In the genomic region with DNA sequence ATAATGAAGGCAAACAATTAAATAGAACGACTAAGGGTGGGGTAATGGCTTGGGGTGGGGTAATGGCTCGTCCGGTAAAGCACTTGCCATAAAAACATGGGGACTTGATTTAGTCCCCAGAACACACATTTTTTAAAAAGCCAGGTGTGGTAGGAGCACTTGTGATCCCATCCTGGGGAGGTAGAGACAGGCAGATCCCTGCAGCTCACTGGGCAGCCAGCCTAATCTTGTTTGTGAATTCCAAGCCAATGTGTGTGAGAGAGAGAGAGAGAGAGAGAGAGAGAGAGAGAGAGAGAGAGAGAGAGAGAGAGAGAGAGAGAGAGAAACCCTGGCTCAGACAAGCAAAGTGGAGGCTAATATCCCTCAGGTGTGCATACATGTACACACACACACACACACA, we compare ENCODE assay signal across 28 mouse cellular contexts. TPM values are rescaled to one million over a fixed set of nuclear protein-coding genes. Genes with fewer than 3 reads are reported as not detected.
DNase-seq lines count a peak whose midpoint lies in the region; ATAC-seq and TF ChIP-seq lines count a peak whose summit lies in the region.
"Had no signal": no experiment of that assay in that cellular context is flagged by ENCODE, and none has a peak within 500 bp of the region (broad histone marks: within the 10 kb centered on the region; RNA-seq: fewer than 3 reads in every experiment).

No protein-coding gene starts in this region.

- H3K4me1 ChIP-seq in heart, embryonic 13.5 days = peaks cover 19% of the 10 kb centered on the region
- H3K4me1 ChIP-seq in hindbrain, embryonic 11.5 days (replicated peaks; ENCODE audit: control insufficient read depth, insufficient read depth, low read length) = no peaks in the 10 kb centered on the region
- H3K4me1 ChIP-seq: forebrain, embryonic 15.5 days; hindbrain, embryonic 12.5 days; kidney, embryonic 15.5 days; stomach, embryonic 15.5 days had no signal

- H3K9ac ChIP-seq in heart, embryonic 13.5 days = no peak overlapping the region
- H3K9ac ChIP-seq in hindbrain, embryonic 11.5 days (ENCODE audit: low read depth, low read length) = no peak overlapping the region
- H3K9ac ChIP-seq: forebrain, embryonic 15.5 days; hindbrain, embryonic 12.5 days; kidney, embryonic 15.5 days; stomach, embryonic 15.5 days had no signal

- no peaks in the 10 kb centered on the region for H3K27me3 ChIP-seq in heart, embryonic 13.5 days (replicated peaks)
- no peaks in the 10 kb centered on the region for H3K27me3 ChIP-seq in hindbrain, embryonic 11.5 days (ENCODE audit: control insufficient read depth, insufficient read depth, low read length)
- H3K27me3 ChIP-seq: forebrain, embryonic 15.5 days; hindbrain, embryonic 12.5 days; kidney, embryonic 15.5 days; stomach, embryonic 15.5 days had no signal

- DNase-seq in heart, adult 18-20 months = no peak
- DNase-seq in brain, embryonic 14.5 days (ENCODE audit: low read depth) = peak; percentile 4
- peak; percentile 38 for DNase-seq in cerebellum, adult 8-10 months
- DNase-seq in cerebellum, postnatal 36 days = peak; percentile 46 to 47
- DNase-seq in hindbrain, embryonic 11.5 days (ENCODE audit: low spot score) = no peak
- DNase-seq: adrenal gland, postnatal 25 days; kidney, postnatal 36 days; layer of hippocampus, postnatal 36 days; right cerebral cortex, adult 18-20 months; thymus, postnatal 25 days had no signal

- no peak for ATAC-seq in heart, embryonic 13.5 days (ENCODE audit: extremely low read depth, insufficient number of reproducible peaks, low FRiP score, low TSS enrichment)
- ATAC-seq in activated CD4-positive, CD25-positive, alpha-beta regulatory T cell, adult 4 months = no peak
- no peak for ATAC-seq in hindbrain, embryonic 11.5 days (ENCODE audit: low FRiP score)
- ATAC-seq: forebrain, embryonic 15.5 days; intestine, postnatal 0 days; lung, postnatal 0 days had no signal

- no peaks in the 10 kb centered on the region for H3K36me3 ChIP-seq in heart, embryonic 13.5 days
- no peaks in the 10 kb centered on the region for H3K36me3 ChIP-seq in hindbrain, embryonic 11.5 days (ENCODE audit: control insufficient read depth, insufficient read depth, low read length)
- H3K36me3 ChIP-seq: embryonic facial prominence, embryonic 10.5 days; forebrain, embryonic 15.5 days; hindbrain, embryonic 12.5 days; kidney, embryonic 15.5 days; stomach, embryonic 15.5 days had no signal

- no peak overlapping the region for H3K4me2 ChIP-seq in heart, embryonic 13.5 days
- H3K4me2 ChIP-seq in hindbrain, embryonic 11.5 days (replicated peaks; ENCODE audit: low read depth, low read length) = no peak overlapping the region
- H3K4me2 ChIP-seq: forebrain, embryonic 15.5 days; hindbrain, embryonic 12.5 days; kidney, embryonic 15.5 days; stomach, embryonic 15.5 days had no signal

- TF ChIP-seq CTCF in brain, embryonic 14.5 days (IDR thresholded peaks at IDR 0.05; ENCODE audit: borderline replicate concordance, extremely low read depth, insufficient read depth, insufficient read length) = no peak

- 0 out of 2 replicates have a peak overlapping the region, but pooled peaks have one; percentile 48 for H3K27ac ChIP-seq in heart, embryonic 13.5 days (replicated peaks)
- H3K27ac ChIP-seq in hindbrain, embryonic 11.5 days (ENCODE audit: low read depth, low read length) = no peak overlapping the region
- H3K27ac ChIP-seq: embryonic facial prominence, embryonic 10.5 days; forebrain, embryonic 15.5 days; hindbrain, embryonic 12.5 days; kidney, embryonic 15.5 days; macrophage; stomach, embryonic 15.5 days had no signal

- TF ChIP-seq POLR2A in brain, embryonic 14.5 days (IDR thresholded peaks at IDR 0.05; ENCODE audit: borderline replicate concordance, extremely low read depth, insufficient read depth, insufficient read length, poor library complexity, severe bottlenecking) = no peak

- no peak overlapping the region for H3K4me3 ChIP-seq in heart, embryonic 13.5 days
- H3K4me3 ChIP-seq in hindbrain, embryonic 11.5 days (ENCODE audit: low read depth, low read length) = no peak overlapping the region
- H3K4me3 ChIP-seq: embryonic facial prominence, embryonic 10.5 days; forebrain, embryonic 15.5 days; hindbrain, embryonic 12.5 days; kidney, embryonic 15.5 days; stomach, embryonic 15.5 days had no signal

- H3K9me3 ChIP-seq in heart, embryonic 13.5 days = no peaks in the 10 kb centered on the region
- no peaks in the 10 kb centered on the region for H3K9me3 ChIP-seq in hindbrain, embryonic 11.5 days (ENCODE audit: control insufficient read depth, low read length)
- H3K9me3 ChIP-seq: embryonic facial prominence, embryonic 10.5 days; forebrain, embryonic 15.5 days; hindbrain, embryonic 12.5 days; kidney, embryonic 15.5 days; stomach, embryonic 15.5 days had no signal

- 68% methylated on average over 3 of the region's 3 CpGs for WGBS in heart, embryonic 13.5 days
- WGBS in hindbrain, embryonic 11.5 days = 77% methylated on average over 3 of the region's 3 CpGs

RNA-seq across cellular contexts. Expression of gene Pla2g4e, which starts 9.8 kb away (rescaled TPM):
- 1.1 and 1.2 TPM in 2 replicates for polyA plus RNA-seq in heart, embryonic 13.5 days (2015; fragmentation: Nextera tagmentation; extraction: Ambion mirVana)
- 1 to 10 TPM; 2.9 to 3.4 TPM for total RNA-seq in heart, adult 18-20 months (2021)
- polyA plus RNA-seq in brain, embryonic 14.5 days (2012; rRNA removed) = 4.1 and 4.5 TPM in 2 replicates
- polyA plus RNA-seq in activated CD4-positive, CD25-positive, alpha-beta regulatory T cell, adult 4 months (2017; shearing (Covaris generic)) = under 1 TPM in 1 of 2 experiments, not detected in 1; 0.07 TPM
- 0.11 and 0.31 TPM in 2 replicates for polyA plus RNA-seq in hindbrain, embryonic 11.5 days (2014; fragmentation: Nextera tagmentation; extraction: Ambion mirVana)
- total RNA-seq: liver, adult 2 months had no signal
- polyA plus RNA-seq: C2C12; embryonic facial prominence, embryonic 10.5 days; limb, embryonic 11.5 days; liver, adult 2 months; liver, embryonic 16.5 days; lung, postnatal 0 days; macrophage had no signal

RNA-seq across cellular contexts. Expression of gene Pla2g4d, which starts 53.6 kb away (rescaled TPM):
- not detected in 2 replicates for polyA plus RNA-seq in heart, embryonic 13.5 days (2015; fragmentation: Nextera tagmentation; extraction: Ambion mirVana)
- not detected for total RNA-seq in heart, adult 18-20 months (2021)
- polyA plus RNA-seq in brain, embryonic 14.5 days (2012; rRNA removed) = 0.03 TPM in 2 replicates
- polyA plus RNA-seq in activated CD4-positive, CD25-positive, alpha-beta regulatory T cell, adult 4 months (2017; shearing (Covaris generic)) = not detected
- 0.09 TPM in 1 of 2 replicates, not detected in the other for polyA plus RNA-seq in hindbrain, embryonic 11.5 days (2014; fragmentation: Nextera tagmentation; extraction: Ambion mirVana)
- total RNA-seq: gastrocnemius, postnatal 25 days; heart, adult 8-10 months; layer of hippocampus, adult 8-10 months; layer of hippocampus, postnatal 36 days; liver, adult 2 months had no signal
- polyA plus RNA-seq: C2C12; forebrain, embryonic 15.5 days; hindbrain, embryonic 12.5 days; liver, adult 2 months; liver, embryonic 16.5 days; lung, postnatal 0 days; macrophage; neural tube, embryonic 14.5 days; stomach, embryonic 15.5 days had no signal

Comparison
In these comparisons a context has a peak if more than half of its experiments do, and no peak if none do; other contexts are left out.
1. DNase-seq: peak in brain, embryonic 14.5 days (single experiment), cerebellum, adult 8-10 months (single experiment) and cerebellum, postnatal 36 days (2 of 2); none in heart, adult 18-20 months (0 of 2) and hindbrain, embryonic 11.5 days (single experiment).